8 mouse cellular contexts compared by ENCODE assay signal in the genomic region with DNA sequence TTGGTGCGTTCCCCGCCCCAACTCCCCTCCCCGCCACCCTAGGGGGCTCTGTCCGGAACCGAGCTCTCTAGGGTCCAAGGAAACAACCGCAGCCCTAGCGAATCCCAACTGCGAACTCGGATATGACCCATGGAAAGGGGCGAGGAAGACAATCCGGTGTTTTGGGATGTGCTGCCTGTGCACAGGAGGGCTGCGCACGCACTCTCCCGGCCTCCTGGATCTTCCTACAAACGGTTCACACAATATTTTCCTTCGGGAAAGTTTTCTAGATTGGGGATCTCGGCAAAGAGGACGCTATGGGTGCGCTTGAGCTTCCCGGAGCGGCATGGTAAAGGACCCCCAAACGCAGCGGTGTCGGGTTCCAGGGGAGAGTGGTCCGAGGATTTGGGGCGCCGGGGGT. TPM values are rescaled to one million over a fixed set of nuclear protein-coding genes. Genes with fewer than 3 reads are reported as not detected.
A peak's percentile ranks its signal among the peaks of the same experiment; 100 is the strongest.
DNase-seq lines count a peak whose midpoint lies in the region; ATAC-seq and TF ChIP-seq lines count a peak whose summit lies in the region.

No protein-coding gene starts in this region.

- 1% methylated on average over 27 of the region's 27 CpGs for WGBS in heart, embryonic 10.5 days
- under 1% methylated on average over 27 of the region's 27 CpGs for WGBS in embryonic facial prominence, embryonic 15.5 days
- under 1% methylated on average over 27 of the region's 27 CpGs for WGBS in kidney, postnatal 0 days
- under 1% methylated on average over 27 of the region's 27 CpGs for WGBS in neural tube, embryonic 12.5 days

- intact Hi-C loops in heart, postnatal 25 days (cut with DNase I): loop anchor here (2.0 to 5.0 kb wide), 2 partner anchors 62 to 229 kb away; a partner anchor contains a TSS

- H3K9ac ChIP-seq in embryonic facial prominence, embryonic 15.5 days: no peak overlapping the region
- peak overlapping the region; percentile 51; the same call in 1 of the 2 replicates for H3K9ac ChIP-seq in kidney, postnatal 0 days (ENCODE audit: low read depth, low read length)
- peak overlapping the region; percentile 51 for H3K9ac ChIP-seq in neural tube, embryonic 12.5 days

- no peak for DNase-seq in heart, embryonic 10.5 days (ENCODE audit: low spot score)
- DNase-seq in heart, postnatal 25 days (ENCODE audit: low spot score): no peak
- DNase-seq in MEL-GATA-1-ER (ENCODE audit: extremely low read depth, low read depth): peak; percentile 28
- peak; percentile 36 for DNase-seq in kidney, postnatal 0 days (ENCODE audit: low spot score)
- no peak for DNase-seq in frontal cortex, postnatal 36 days (ENCODE audit: low spot score in 2 of 2)

- no peak overlapping the region for H3K27ac ChIP-seq in heart, embryonic 10.5 days
- no peak overlapping the region for H3K27ac ChIP-seq in embryonic facial prominence, embryonic 15.5 days (replicated peaks)
- H3K27ac ChIP-seq in kidney, postnatal 0 days: no peak overlapping the region
- no peak overlapping the region for H3K27ac ChIP-seq in neural tube, embryonic 12.5 days

- peaks cover 18% of the 10 kb centered on the region for H3K4me1 ChIP-seq in heart, embryonic 10.5 days
- 0 out of 2 replicates have a peak, but pooled peaks cover 5% of the 10 kb centered on the region for H3K4me1 ChIP-seq in embryonic facial prominence, embryonic 15.5 days
- peaks cover 7% of the 10 kb centered on the region; the same call in 1 of the 2 replicates for H3K4me1 ChIP-seq in kidney, postnatal 0 days (replicated peaks; ENCODE audit: insufficient read depth, low read length)
- peaks cover 10% of the 10 kb centered on the region for H3K4me1 ChIP-seq in neural tube, embryonic 12.5 days

- TF ChIP-seq CTCF in kidney, postnatal 0 days (IDR thresholded peaks at IDR 0.05; ENCODE audit: low read depth): no peak

- peaks cover 45% of the 10 kb centered on the region for H3K27me3 ChIP-seq in heart, embryonic 10.5 days (ENCODE audit: insufficient read depth, poor library complexity, severe bottlenecking)
- H3K27me3 ChIP-seq in embryonic facial prominence, embryonic 15.5 days: peaks cover 6% of the 10 kb centered on the region; the same call in 1 of the 2 replicates
- no peaks in the 10 kb centered on the region for H3K27me3 ChIP-seq in kidney, postnatal 0 days (ENCODE audit: insufficient read depth, low read length)
- peaks cover 15% of the 10 kb centered on the region; the same call in 1 of the 2 replicates for H3K27me3 ChIP-seq in neural tube, embryonic 12.5 days (replicated peaks)

- H3K4me3 ChIP-seq in heart, embryonic 10.5 days: peak overlapping the region; percentile 73
- peak overlapping the region; percentile 65 for H3K4me3 ChIP-seq in embryonic facial prominence, embryonic 15.5 days (replicated peaks)
- H3K4me3 ChIP-seq in kidney, postnatal 0 days (replicated peaks; ENCODE audit: low read depth, low read length): peak overlapping the region; percentile 61
- peak overlapping the region; percentile 64 for H3K4me3 ChIP-seq in neural tube, embryonic 12.5 days

- no peak for ATAC-seq in embryonic facial prominence, embryonic 15.5 days (ENCODE audit: insufficient number of reproducible peaks, low FRiP score, low TSS enrichment, low read depth)
- no peak for ATAC-seq in kidney, postnatal 0 days (replicated peaks; ENCODE audit: low FRiP score, low read depth)
- no peak for ATAC-seq in neural tube, embryonic 12.5 days (ENCODE audit: low FRiP score, low read depth)
- ATAC-seq in inflammation-experienced regulatory T-cells, adult 6 months: no peak

- no peaks in the 10 kb centered on the region for H3K36me3 ChIP-seq in heart, embryonic 10.5 days
- no peaks in the 10 kb centered on the region for H3K36me3 ChIP-seq in embryonic facial prominence, embryonic 15.5 days
- no peaks in the 10 kb centered on the region for H3K36me3 ChIP-seq in kidney, postnatal 0 days (ENCODE audit: insufficient read depth, low read length)
- no peaks in the 10 kb centered on the region for H3K36me3 ChIP-seq in neural tube, embryonic 12.5 days

- peak overlapping the region; percentile 84 for H3K4me2 ChIP-seq in embryonic facial prominence, embryonic 15.5 days (replicated peaks)
- peak overlapping the region; percentile 94 for H3K4me2 ChIP-seq in kidney, postnatal 0 days (ENCODE audit: low read length)
- H3K4me2 ChIP-seq in neural tube, embryonic 12.5 days (replicated peaks): peak overlapping the region; percentile 85

- no peaks in the 10 kb centered on the region for H3K9me3 ChIP-seq in heart, embryonic 10.5 days
- no peaks in the 10 kb centered on the region for H3K9me3 ChIP-seq in embryonic facial prominence, embryonic 15.5 days (replicated peaks)
- H3K9me3 ChIP-seq in kidney, postnatal 0 days (replicated peaks; ENCODE audit: low read length): no peaks in the 10 kb centered on the region
- H3K9me3 ChIP-seq in neural tube, embryonic 12.5 days: no peaks in the 10 kb centered on the region

RNA-seq across cellular contexts. Expression of a gene that starts 1.0 kb away (rescaled TPM):
- polyA plus RNA-seq in heart, embryonic 10.5 days (2016; fragmentation: Nextera tagmentation; extraction: Ambion mirVana): 4.0 and 4.8 TPM in 2 replicates
- total RNA-seq in heart, postnatal 25 days (2021): 1 to 10 TPM; 3.2 to 4.6 TPM
- 7.5 and 9.9 TPM in 2 replicates for polyA plus RNA-seq in embryonic facial prominence, embryonic 15.5 days (2015; fragmentation: Nextera tagmentation; extraction: Ambion mirVana)
- 1.6 and 2.1 TPM in 2 replicates for polyA plus RNA-seq in kidney, postnatal 0 days (2015; fragmentation: Nextera tagmentation; extraction: Ambion mirVana)
- polyA plus RNA-seq in neural tube, embryonic 12.5 days (2016; fragmentation: Nextera tagmentation; extraction: Ambion mirVana): 4.9 and 6.0 TPM in 2 replicates
- polyA plus RNA-seq in inflammation-experienced regulatory T-cells, adult 6 months (2017; shearing (Covaris generic)): 1 to 10 TPM in 2 of 3 experiments, under 1 TPM in 1; 0.62 to 3.3 (median 1.5) TPM

RNA-seq across cellular contexts. Expression of a gene that starts 44.5 kb away (rescaled TPM):
- not detected in 2 replicates for polyA plus RNA-seq in heart, embryonic 10.5 days (2016; fragmentation: Nextera tagmentation; extraction: Ambion mirVana)
- not detected for total RNA-seq in heart, postnatal 25 days (2021)
- 0.16 TPM in 1 of 2 replicates, not detected in the other for polyA plus RNA-seq in embryonic facial prominence, embryonic 15.5 days (2015; fragmentation: Nextera tagmentation; extraction: Ambion mirVana)
- not detected in 2 replicates for polyA plus RNA-seq in kidney, postnatal 0 days (2015; fragmentation: Nextera tagmentation; extraction: Ambion mirVana)
- not detected in 2 replicates for polyA plus RNA-seq in neural tube, embryonic 12.5 days (2016; fragmentation: Nextera tagmentation; extraction: Ambion mirVana)
- not detected for polyA plus RNA-seq in inflammation-experienced regulatory T-cells, adult 6 months (2017; shearing (Covaris generic))

RNA-seq across cellular contexts. Expression of a gene that starts 45.5 kb away (rescaled TPM):
- 0.33 and 0.40 TPM in 2 replicates for polyA plus RNA-seq in heart, embryonic 10.5 days (2016; fragmentation: Nextera tagmentation; extraction: Ambion mirVana)
- total RNA-seq in heart, postnatal 25 days (2021): not detected
- 0.27 and 0.29 TPM in 2 replicates for polyA plus RNA-seq in embryonic facial prominence, embryonic 15.5 days (2015; fragmentation: Nextera tagmentation; extraction: Ambion mirVana)
- polyA plus RNA-seq in kidney, postnatal 0 days (2015; fragmentation: Nextera tagmentation; extraction: Ambion mirVana): 0.11 and 0.13 TPM in 2 replicates
- polyA plus RNA-seq in neural tube, embryonic 12.5 days (2016; fragmentation: Nextera tagmentation; extraction: Ambion mirVana): 0.16 and 0.42 TPM in 2 replicates
- under 1 TPM; 0.21 to 0.57 (median 0.28) TPM for polyA plus RNA-seq in inflammation-experienced regulatory T-cells, adult 6 months (2017; shearing (Covaris generic))

RNA-seq across cellular contexts. Expression of a gene that starts 59.7 kb away (rescaled TPM):
- 1.3 and 2.1 TPM in 2 replicates for polyA plus RNA-seq in heart, embryonic 10.5 days (2016; fragmentation: Nextera tagmentation; extraction: Ambion mirVana)
- total RNA-seq in heart, postnatal 25 days (2021): under 1 TPM; 0.13 to 0.22 TPM
- polyA plus RNA-seq in embryonic facial prominence, embryonic 15.5 days (2015; fragmentation: Nextera tagmentation; extraction: Ambion mirVana): 0.49 and 1.2 TPM in 2 replicates
- polyA plus RNA-seq in kidney, postnatal 0 days (2015; fragmentation: Nextera tagmentation; extraction: Ambion mirVana): 0.59 and 0.71 TPM in 2 replicates
- 1.6 and 1.8 TPM in 2 replicates for polyA plus RNA-seq in neural tube, embryonic 12.5 days (2016; fragmentation: Nextera tagmentation; extraction: Ambion mirVana)
- polyA plus RNA-seq in inflammation-experienced regulatory T-cells, adult 6 months (2017; shearing (Covaris generic)): under 1 TPM; 0.59 to 0.79 (median 0.75) TPM

Comparison
In these comparisons a context has a peak if more than half of its experiments do, and no peak if none do; other contexts are left out.
1. DNase-seq: peak in MEL-GATA-1-ER (single experiment) and kidney, postnatal 0 days (single experiment); none in heart, embryonic 10.5 days (single experiment), heart, postnatal 25 days (single experiment) and frontal cortex, postnatal 36 days (0 of 2).
2. Peak in every context shown above with its lines, with median percentiles within 50 percentile points of each other: H3K4me3 ChIP-seq and H3K4me2 ChIP-seq.